Mouse (Mus musculus) liver (tissue): Measurements from ENCODE around the gene Ssrp1.
A peak's percentile ranks its signal among the peaks of the same experiment; 100 is the strongest.

Experiments used
- DNase-seq: peaks from one replicate; pipeline ENCODE4 v3.0.0-alpha.2; 2020; ENCODE audit warnings: mixed read lengths

The Ssrp1 gene

GRCm38 (mm10) chr2:85088716-85089646 lies 51.9 kb downstream of the Ssrp1 start:
- no peak for DNase-seq

- no peak for DNase-seq
These were observed 54.3 kb downstream of the Ssrp1 start for GRCm38 (mm10) chr2:85091325-85091724.

- no peak for DNase-seq
These were observed 56.3 kb downstream of the Ssrp1 start for GRCm38 (mm10) chr2:85093376-85093775.

GRCm38 (mm10) chr2:85095906-85096305 lies 58.9 kb downstream of the Ssrp1 start:
- peak; percentile 20 for DNase-seq
